Mouse (Mus musculus) neutrophil, adult 5-6 weeks (primary cell): ENCODE measurements around the gene Oxsr1. TPM values are rescaled to one million over a fixed set of nuclear protein-coding genes. Genes with fewer than 3 reads are reported as not detected.

Source experiments
- ATAC-seq: fragments of 151-379, 151-347 bp; 2 replicates; pipeline ENCODE4 v1.8.0; 2017; ENCODE audit warnings: mild to moderate bottlenecking, moderate TSS enrichment; ENCODE audit not compliant: insufficient number of reproducible peaks, poor library complexity, low FRiP score, severe bottlenecking; ENCODE audit errors: extremely low read depth
- total RNA-seq: library from RNA; stranded (forward); fragments of 200-1000 nt; gene quantifications from 2 replicates; pipeline ENCODE4 v1.2.3, GENCODE M21; 2017

Gene Oxsr1
- total RNA-seq, 1 experiment from 2014 or later: 49.3 TPM

DNA sequence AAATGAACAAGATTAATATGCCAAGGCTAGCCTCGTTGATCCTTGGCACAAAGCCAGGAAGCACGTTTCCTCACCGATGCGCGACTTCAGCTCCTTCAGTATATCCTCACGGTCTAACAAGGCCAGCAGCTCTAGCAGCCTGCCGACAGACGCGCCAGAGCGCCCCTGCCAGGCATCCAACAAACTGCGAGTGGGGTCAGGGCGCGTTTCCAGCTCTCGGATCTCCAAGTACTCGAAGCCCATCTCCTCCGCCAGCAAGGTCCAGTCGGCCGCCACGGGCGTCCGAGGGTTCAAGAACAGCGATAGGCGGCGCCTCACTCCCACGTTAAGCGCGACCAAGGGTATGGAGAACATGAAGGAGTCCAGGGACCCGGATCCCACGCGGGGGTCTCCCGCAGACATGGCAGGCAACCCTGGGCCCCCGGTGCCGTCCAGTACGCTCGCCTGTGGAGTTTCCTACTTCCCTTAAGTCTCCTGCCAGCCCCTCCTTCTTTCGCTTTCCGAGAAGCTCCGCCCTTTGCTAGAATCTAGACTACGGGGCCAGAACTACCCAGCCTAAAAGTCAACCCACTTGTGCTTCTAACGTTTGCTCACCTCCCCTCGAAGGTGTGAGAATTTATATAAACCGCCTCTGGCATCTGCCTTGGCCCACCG lies 17.5 kb upstream of the Oxsr1 start, which contains the start of gene Acaa1a:
Acaa1a (plus strand) TSS at position 119 of the 654 bp plus-strand sequence.
- ATAC-seq: peak; percentile 53

GRCm38 (mm10) chr9:119339106-119339505 lies 16.9 kb upstream of the Oxsr1 start:
- ATAC-seq: no peak

GRCm38 (mm10) chr9:119338350-119338749 lies 16.1 kb upstream of the Oxsr1 start:
- ATAC-seq: no peak

DNA sequence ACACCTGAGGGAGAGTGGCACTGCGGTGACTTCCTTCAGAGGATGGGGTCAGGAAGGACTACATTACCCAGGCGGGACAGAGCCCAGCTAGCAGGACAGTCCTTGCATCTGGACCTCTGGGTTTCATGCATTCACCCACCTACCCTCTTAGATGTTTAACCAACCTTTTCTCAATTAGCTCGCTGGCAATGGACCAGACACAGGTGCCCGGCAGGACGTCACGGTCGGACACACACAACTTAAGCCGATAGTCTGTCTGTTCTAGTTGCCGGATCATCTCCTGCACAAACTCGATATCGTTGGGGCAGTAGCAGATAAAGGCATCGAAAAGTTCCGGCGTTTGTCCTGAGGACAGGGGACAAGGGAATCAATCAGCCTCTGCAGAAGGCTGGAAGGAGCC lies 15.6 kb upstream of the Oxsr1 start:
- ATAC-seq: no peak

DNA sequence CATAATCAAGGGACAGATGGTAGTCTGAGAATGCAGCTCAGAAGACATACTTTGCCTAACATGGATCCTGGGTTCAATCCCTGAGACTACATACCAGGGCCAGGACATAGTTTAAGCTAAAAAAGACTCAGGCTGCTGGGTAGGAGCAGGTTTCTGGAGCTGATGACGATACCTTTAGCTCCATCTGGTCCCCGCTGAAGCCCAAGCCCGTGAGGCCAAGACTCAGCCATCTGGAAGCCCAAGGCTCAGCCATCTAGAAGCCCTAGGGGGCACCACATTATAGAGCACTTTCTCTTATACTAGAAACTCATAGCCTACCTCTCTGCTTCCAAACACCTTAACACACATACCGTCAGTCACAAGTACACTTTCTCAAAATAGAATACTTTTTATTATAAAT lies 13.3 kb upstream of the Oxsr1 start:
- no peak for ATAC-seq

GRCm38 (mm10) chr9:119334834-119335233 lies 12.6 kb upstream of the Oxsr1 start:
- ATAC-seq: no peak

DNA sequence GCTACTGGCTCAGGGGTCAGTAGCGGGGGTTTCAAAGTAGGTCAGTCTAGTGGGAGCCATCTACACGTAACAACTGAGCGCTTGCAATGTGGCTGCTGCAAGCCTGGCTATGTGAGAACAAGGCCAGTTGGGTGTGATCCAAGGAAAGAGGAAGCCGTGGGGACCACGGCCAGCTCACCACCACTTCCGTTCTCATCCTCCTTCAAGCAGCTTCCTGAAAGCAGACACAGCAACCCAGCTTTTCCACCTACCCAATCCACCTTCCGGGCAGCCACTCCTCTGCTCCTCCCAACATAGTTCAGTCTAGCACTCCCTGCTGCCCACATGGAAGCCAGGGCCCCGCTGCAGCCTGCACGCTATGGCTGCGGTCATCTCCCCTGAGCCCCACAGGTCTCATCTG lies 12.1 kb upstream of the Oxsr1 start:
- ATAC-seq: peak; percentile 77

- ATAC-seq: no peak
Observed at GRCm38 (mm10) chr9:119330186-119330963, 8.1 kb upstream of the Oxsr1 start.

GRCm38 (mm10) chr9:119328488-119328887 lies 6.3 kb upstream of the Oxsr1 start:
- ATAC-seq: no peak

DNA sequence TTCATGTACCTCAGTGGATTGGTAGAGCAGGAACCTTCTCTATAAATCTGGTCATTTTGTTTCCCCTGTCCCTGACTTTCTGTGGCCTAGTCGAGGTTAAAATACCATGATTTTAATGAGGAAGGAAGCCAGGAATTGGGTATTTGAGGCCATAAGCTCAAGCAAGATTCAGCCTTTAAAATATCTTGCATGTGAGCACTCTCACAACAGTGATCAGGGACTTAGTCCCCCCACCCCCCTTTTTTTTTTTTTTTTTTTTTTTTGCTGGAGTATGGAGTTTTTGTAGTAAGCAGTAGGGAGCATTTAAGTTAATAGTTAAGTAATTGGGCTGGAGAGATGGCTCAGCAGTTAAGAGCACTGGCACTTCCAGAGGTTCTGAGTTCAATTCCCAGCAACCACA lies 1.9 kb upstream of the Oxsr1 start:
- no peak for ATAC-seq

DNA sequence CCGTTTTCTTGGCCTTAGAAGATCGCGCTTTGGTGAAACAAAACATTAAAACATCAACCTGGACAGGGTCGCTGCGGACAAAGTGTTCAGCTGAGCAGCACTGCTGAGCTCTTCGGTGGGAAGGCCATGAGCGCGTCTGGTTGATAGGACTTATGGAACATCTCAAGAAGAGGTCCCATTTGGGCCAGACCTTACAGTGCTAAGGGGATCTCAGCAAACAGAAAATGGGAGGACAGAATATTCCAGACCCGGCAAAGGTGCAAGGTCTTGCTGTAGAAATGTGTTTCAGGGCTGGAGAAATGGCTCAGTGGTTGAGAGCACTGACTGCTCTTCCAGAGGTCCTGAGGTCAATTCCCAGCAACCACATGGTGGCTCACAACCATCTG lies 1.0 kb upstream of the Oxsr1 start:
- ATAC-seq: no peak

GRCm38 (mm10) chr9:119321392-119322229 lies 616 bp downstream of the Oxsr1 start:
- no peak for ATAC-seq

- no peak for ATAC-seq
Observed at GRCm38 (mm10) chr9:119320946-119321345, 1.3 kb downstream of the Oxsr1 start.

DNA sequence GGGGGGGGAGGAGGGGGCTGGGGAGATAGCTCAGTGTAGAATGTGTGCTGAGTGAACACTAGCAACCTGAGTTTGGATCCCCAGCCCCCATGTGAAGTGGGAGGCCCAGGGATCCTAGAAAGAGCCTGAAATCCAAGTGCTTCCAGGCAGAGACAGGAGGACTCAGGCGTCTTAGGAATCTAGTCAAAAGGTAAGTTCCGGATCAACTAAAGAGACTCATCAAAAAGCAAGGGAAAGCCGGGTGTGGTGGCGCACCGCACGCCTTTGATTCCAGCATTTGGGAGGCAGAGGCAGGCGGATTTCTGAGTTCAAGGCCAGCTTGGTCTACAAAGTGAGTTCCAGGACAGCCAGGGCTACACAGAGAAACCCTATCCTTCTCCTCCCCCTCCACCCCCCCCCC lies 1.8 kb downstream of the Oxsr1 start:
- ATAC-seq: no peak

GRCm38 (mm10) chr9:119318891-119319290 lies 3.3 kb downstream of the Oxsr1 start:
- ATAC-seq: no peak

GRCm38 (mm10) chr9:119313096-119313495 lies 9.1 kb downstream of the Oxsr1 start:
- ATAC-seq: no peak

DNA sequence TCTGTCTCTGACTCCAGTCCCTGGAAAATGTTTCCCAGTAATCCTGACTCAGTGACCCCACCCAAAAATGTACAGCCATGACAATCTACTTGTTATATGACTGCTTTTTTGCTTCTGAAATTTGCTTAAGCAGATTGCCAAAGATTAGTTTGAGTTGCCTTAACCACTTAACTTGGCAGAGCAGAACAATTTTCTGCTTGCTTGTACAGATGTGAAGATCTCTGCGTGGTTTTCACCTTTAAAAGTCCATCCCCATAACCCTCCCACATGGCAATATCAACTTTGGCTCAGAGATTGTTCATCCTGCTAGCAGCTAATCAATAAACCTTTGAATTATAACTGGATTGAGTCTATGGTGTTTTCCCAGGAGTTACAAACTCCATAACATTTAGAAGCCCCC lies 13.2 kb downstream of the Oxsr1 start:
- no peak for ATAC-seq

DNA sequence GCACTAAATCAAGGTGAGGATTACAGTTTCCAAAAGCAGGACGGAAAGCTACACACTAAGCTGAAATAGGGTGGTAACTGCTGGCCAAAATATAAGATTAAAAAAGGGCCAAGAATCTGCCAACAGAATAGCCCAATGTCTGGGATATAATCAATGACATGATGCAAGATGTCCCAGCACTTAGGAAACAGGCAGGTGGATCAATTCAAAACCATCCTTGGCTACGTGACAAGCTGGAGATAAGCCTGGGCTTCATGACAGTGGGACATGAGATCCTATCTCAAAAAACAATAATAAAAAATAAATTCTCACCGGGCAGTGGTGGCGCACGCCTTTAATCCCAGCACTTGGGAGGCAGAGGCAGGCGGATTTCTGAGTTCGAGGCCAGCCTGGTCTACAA lies 16.4 kb downstream of the Oxsr1 start:
- ATAC-seq: no peak

GRCm38 (mm10) chr9:119298563-119298962 lies 23.7 kb downstream of the Oxsr1 start:
- ATAC-seq: no peak

DNA sequence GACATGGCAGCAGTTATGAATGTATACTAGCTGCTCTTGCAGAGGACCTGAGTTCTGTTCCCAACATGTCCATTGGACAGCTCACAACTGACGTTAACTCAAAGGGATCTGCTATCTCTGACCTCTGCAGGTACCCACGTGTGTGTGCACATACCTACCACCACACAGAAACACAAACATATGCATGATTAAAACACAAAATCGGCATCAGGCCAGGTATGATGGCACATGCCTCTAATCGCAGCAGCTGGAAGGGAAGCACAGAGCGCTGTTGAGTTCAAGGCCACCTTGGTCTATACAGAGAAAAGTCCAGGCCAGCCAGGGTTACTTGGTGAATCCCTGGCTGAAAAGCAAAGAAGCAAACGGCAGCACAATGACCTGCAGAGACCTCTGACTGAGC lies 24.5 kb downstream of the Oxsr1 start:
- no peak for ATAC-seq
